ENCODE assay signal across 18 mouse cellular contexts in the genomic region with DNA sequence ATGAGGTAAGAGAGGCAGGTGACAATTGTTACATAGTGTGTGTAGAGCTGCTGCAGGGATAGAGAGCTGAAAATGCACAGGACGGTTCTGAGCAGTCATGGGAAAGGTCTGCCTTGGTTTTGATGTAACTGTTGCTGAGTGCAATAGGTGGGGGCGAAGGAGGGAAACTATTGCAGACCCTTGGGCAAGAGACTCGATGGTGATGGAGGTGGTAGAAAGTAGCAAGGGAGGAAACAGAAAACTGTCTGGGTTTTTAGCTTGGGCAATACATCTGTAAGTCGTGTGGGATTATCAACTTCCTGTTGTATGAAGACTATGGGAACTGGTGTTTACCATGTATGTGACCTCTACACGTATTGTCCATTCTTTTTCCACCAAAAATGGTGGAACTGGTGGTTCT.
"Had no signal": no experiment of that assay in that cellular context is flagged by ENCODE, and none has a peak within 500 bp of the region (broad histone marks: within the 10 kb centered on the region; RNA-seq: fewer than 3 reads in every experiment).

No protein-coding gene starts in this region.

- H3K9me3 ChIP-seq: lung, embryonic 15.5 days; megakaryocyte, embryonic 14.5 days; midbrain, embryonic 13.5 days; midbrain, embryonic 15.5 days; neural tube, embryonic 12.5 days; stomach, embryonic 15.5 days had no signal

- H3K27ac ChIP-seq: lung, embryonic 15.5 days; macrophage; midbrain, embryonic 13.5 days; midbrain, embryonic 15.5 days; neural tube, embryonic 12.5 days; stomach, embryonic 15.5 days; stomach, postnatal 0 days had no signal

- DNase-seq: liver, postnatal 0 days; lung, adult 2 months; lung, postnatal 14 days; lung, postnatal 36 days; right cerebral cortex, postnatal 14 days; thymus, adult 2 months; thymus, postnatal 14 days; thymus, postnatal 36 days had no signal

- H3K4me1 ChIP-seq: lung, embryonic 15.5 days; midbrain, embryonic 13.5 days; midbrain, embryonic 15.5 days; neural tube, embryonic 12.5 days; stomach, embryonic 15.5 days had no signal

- H3K4me2 ChIP-seq: lung, embryonic 15.5 days; midbrain, embryonic 11.5 days; midbrain, embryonic 13.5 days; midbrain, embryonic 15.5 days; neural tube, embryonic 12.5 days; stomach, embryonic 15.5 days had no signal

- H3K36me3 ChIP-seq: lung, embryonic 15.5 days; midbrain, embryonic 13.5 days; neural tube, embryonic 12.5 days; stomach, embryonic 15.5 days had no signal

- H3K4me3 ChIP-seq: lung, embryonic 15.5 days; megakaryocyte, embryonic 14.5 days; midbrain, embryonic 13.5 days; midbrain, embryonic 15.5 days; neural tube, embryonic 12.5 days; stomach, embryonic 15.5 days had no signal

- H3K9ac ChIP-seq: liver, postnatal 0 days; lung, embryonic 15.5 days; midbrain, embryonic 13.5 days; midbrain, embryonic 15.5 days; neural tube, embryonic 12.5 days; stomach, embryonic 15.5 days had no signal

- H3K27me3 ChIP-seq: lung, embryonic 15.5 days; megakaryocyte, embryonic 14.5 days; midbrain, embryonic 13.5 days; midbrain, embryonic 15.5 days; neural tube, embryonic 12.5 days; stomach, embryonic 15.5 days had no signal

- ATAC-seq: liver, postnatal 0 days; lung, postnatal 0 days; midbrain, embryonic 13.5 days; midbrain, embryonic 15.5 days had no signal
